8 mouse cellular contexts compared by ENCODE assay signal in the genomic region with DNA sequence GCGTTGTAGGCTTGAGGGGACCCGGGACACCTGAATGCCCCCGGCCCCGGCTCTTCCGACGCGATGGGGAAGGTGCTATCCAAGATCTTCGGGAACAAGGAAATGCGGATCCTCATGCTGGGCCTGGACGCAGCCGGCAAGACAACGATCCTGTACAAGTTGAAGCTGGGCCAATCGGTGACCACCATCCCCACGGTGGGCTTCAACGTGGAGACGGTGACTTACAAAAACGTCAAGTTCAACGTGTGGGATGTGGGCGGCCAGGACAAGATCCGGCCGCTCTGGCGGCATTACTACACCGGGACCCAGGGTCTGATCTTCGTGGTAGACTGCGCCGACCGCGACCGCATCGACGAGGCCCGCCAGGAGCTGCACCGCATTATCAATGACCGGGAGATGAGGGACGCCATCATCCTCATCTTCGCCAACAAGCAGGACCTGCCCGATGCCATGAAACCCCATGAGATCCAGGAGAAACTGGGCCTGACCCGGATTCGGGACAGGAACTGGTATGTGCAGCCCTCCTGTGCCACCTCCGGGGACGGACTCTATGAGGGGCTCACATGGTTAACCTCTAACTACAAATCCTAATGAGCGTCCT. TPM values are rescaled to one million over a fixed set of nuclear protein-coding genes. Genes with fewer than 3 reads are reported as not detected.
A peak's percentile ranks its signal among the peaks of the same experiment; 100 is the strongest.
DNase-seq lines count a peak whose midpoint lies in the region; ATAC-seq and TF ChIP-seq lines count a peak whose summit lies in the region.

No protein-coding gene starts in this region.

- peaks cover 10% of the 10 kb centered on the region; the same call in 1 of the 2 replicates for H3K4me1 ChIP-seq in kidney, adult 2 months (ENCODE audit: control insufficient read depth, insufficient read depth, low read length)
- peaks cover 22% of the 10 kb centered on the region for H3K4me1 ChIP-seq in forebrain, embryonic 12.5 days
- H3K4me1 ChIP-seq in limb, embryonic 14.5 days (ENCODE audit: control insufficient read depth, insufficient read depth, low read length): peaks cover 24% of the 10 kb centered on the region
- peaks cover 19% of the 10 kb centered on the region for H3K4me1 ChIP-seq in midbrain, embryonic 14.5 days (ENCODE audit: control insufficient read depth, insufficient read depth, low read length)

- H3K9ac ChIP-seq in forebrain, embryonic 12.5 days: peak overlapping the region; percentile 97
- H3K9ac ChIP-seq in limb, embryonic 14.5 days (ENCODE audit: low read depth, low read length, severe bottlenecking): peak overlapping the region; percentile 95
- peak overlapping the region; percentile 88 for H3K9ac ChIP-seq in midbrain, embryonic 14.5 days (replicated peaks; ENCODE audit: low read length)

- no peaks in the 10 kb centered on the region for H3K36me3 ChIP-seq in kidney, adult 2 months (ENCODE audit: control insufficient read depth, insufficient read depth, low read length)
- peaks cover 3% of the 10 kb centered on the region; the same call in 1 of the 2 replicates for H3K36me3 ChIP-seq in forebrain, embryonic 12.5 days (replicated peaks)
- H3K36me3 ChIP-seq in limb, embryonic 14.5 days (ENCODE audit: control insufficient read depth, insufficient read depth, low read length): peaks cover 23% of the 10 kb centered on the region
- 0 out of 2 replicates have a peak, but pooled peaks cover 6% of the 10 kb centered on the region for H3K36me3 ChIP-seq in midbrain, embryonic 14.5 days (ENCODE audit: control insufficient read depth, insufficient read depth, low read length)

- peak overlapping the region; percentile 93 for H3K4me2 ChIP-seq in forebrain, embryonic 12.5 days
- H3K4me2 ChIP-seq in limb, embryonic 14.5 days (replicated peaks; ENCODE audit: low read depth, low read length, severe bottlenecking): peak overlapping the region; percentile 92
- peak overlapping the region; percentile 97 for H3K4me2 ChIP-seq in midbrain, embryonic 14.5 days (ENCODE audit: low read length)

- DNase-seq in kidney, adult 2 months: peak; percentile 31
- no peak for DNase-seq in kidney, adult 8-10 months
- peak; percentile 36 for DNase-seq in Muller cell, postnatal 12 days (ENCODE audit: inconsistent ontology term)
- DNase-seq in heart, postnatal 14 days: peak; percentile 22 to 29
- DNase-seq in limb, embryonic 14.5 days (ENCODE audit: low spot score): no peak
- DNase-seq in midbrain, embryonic 14.5 days: peak; percentile 37
- DNase-seq in thymus, postnatal 4 days: peak; percentile 56

- H3K27me3 ChIP-seq in kidney, adult 2 months (replicated peaks; ENCODE audit: control insufficient read depth, insufficient read depth, low read length): no peaks in the 10 kb centered on the region
- H3K27me3 ChIP-seq in forebrain, embryonic 12.5 days: no peaks in the 10 kb centered on the region
- no peaks in the 10 kb centered on the region for H3K27me3 ChIP-seq in limb, embryonic 14.5 days (ENCODE audit: control insufficient read depth, insufficient read depth, low read length)
- no peaks in the 10 kb centered on the region for H3K27me3 ChIP-seq in midbrain, embryonic 14.5 days (ENCODE audit: control insufficient read depth, insufficient read depth, low read length)

- WGBS in kidney, adult 2 months: under 1% methylated on average over 42 of the region's 42 CpGs
- WGBS in forebrain, embryonic 12.5 days: under 1% methylated on average over 42 of the region's 42 CpGs
- WGBS in limb, embryonic 14.5 days: 5% methylated on average over 42 of the region's 42 CpGs
- under 1% methylated on average over 42 of the region's 42 CpGs for WGBS in midbrain, embryonic 14.5 days

- peak overlapping the region; percentile 99 for H3K27ac ChIP-seq in kidney, adult 2 months (ENCODE audit: insufficient read depth, low read depth, low read length)
- peak overlapping the region; percentile 90 for H3K27ac ChIP-seq in forebrain, embryonic 12.5 days
- H3K27ac ChIP-seq in limb, embryonic 14.5 days (replicated peaks; ENCODE audit: low read depth, low read length): peak overlapping the region; percentile 97
- H3K27ac ChIP-seq in midbrain, embryonic 14.5 days (replicated peaks; ENCODE audit: low read depth, low read length): peak overlapping the region; percentile 90

- H3K9me3 ChIP-seq in forebrain, embryonic 12.5 days: no peaks in the 10 kb centered on the region
- no peaks in the 10 kb centered on the region for H3K9me3 ChIP-seq in limb, embryonic 14.5 days (ENCODE audit: control insufficient read depth, low read length)
- no peaks in the 10 kb centered on the region for H3K9me3 ChIP-seq in midbrain, embryonic 14.5 days (ENCODE audit: control insufficient read depth, low read length)

- no peak for TF ChIP-seq CTCF in kidney, adult 2 months (conservative IDR thresholded peaks at IDR 0.05; ENCODE audit: insufficient read depth, insufficient read length, low read depth, low read length)

- no peak for TF ChIP-seq POLR2A in kidney, adult 2 months (IDR thresholded peaks at IDR 0.05; ENCODE audit: low read depth, low read length)
- no peak for TF ChIP-seq POLR2A in limb, embryonic 14.5 days (IDR thresholded peaks at IDR 0.05; ENCODE audit: borderline replicate concordance, extremely low read depth, insufficient read depth, insufficient read length)

- ATAC-seq in forebrain, embryonic 12.5 days (ENCODE audit: low FRiP score): peak; percentile 10
- ATAC-seq in limb, embryonic 14.5 days (ENCODE audit: low FRiP score, low read depth): no peak
- peak; percentile 12 for ATAC-seq in midbrain, embryonic 14.5 days (ENCODE audit: low FRiP score, low TSS enrichment)

- intact Hi-C loops in heart, postnatal 14 days (cut with DNase I): loop anchor here (2.0 to 5.0 kb wide), 5 partner anchors 89 to 324 kb away; a partner anchor contains a TSS

- H3K4me3 ChIP-seq in kidney, adult 2 months (ENCODE audit: insufficient read depth, low read depth, low read length): peak overlapping the region; percentile 99
- peak overlapping the region; percentile 84 for H3K4me3 ChIP-seq in forebrain, embryonic 12.5 days (replicated peaks)
- peak overlapping the region; percentile 100 for H3K4me3 ChIP-seq in limb, embryonic 14.5 days (replicated peaks; ENCODE audit: low read length)
- peak overlapping the region; percentile 99 for H3K4me3 ChIP-seq in midbrain, embryonic 14.5 days (replicated peaks; ENCODE audit: low read depth, low read length)

RNA-seq across cellular contexts. Expression of a gene that starts 0.6 kb away (rescaled TPM):
- polyA plus RNA-seq in kidney, adult 2 months (2012; rRNA removed): 0.94 and 1.4 TPM in 2 replicates
- polyA plus RNA-seq in forebrain, embryonic 12.5 days (2016; fragmentation: Nextera tagmentation; extraction: Ambion mirVana): 2.1 and 2.3 TPM in 2 replicates
- total RNA-seq in heart, postnatal 14 days (2021): 1 to 10 TPM in 1 of 2 experiments, not detected in 1; 1.1 TPM
- 0.53 and 0.58 TPM in 2 replicates for polyA plus RNA-seq in limb, embryonic 14.5 days (2012; rRNA removed)
- 1.4 and 1.8 TPM in 2 replicates for polyA plus RNA-seq in limb, embryonic 14.5 days (2014; fragmentation: Nextera tagmentation; extraction: Ambion mirVana)
- 0.51 and 0.53 TPM in 2 replicates for polyA plus RNA-seq in midbrain, embryonic 14.5 days (2014; fragmentation: Nextera tagmentation; extraction: Ambion mirVana)

RNA-seq across cellular contexts. Expression of a gene that starts 0.9 kb away (rescaled TPM):
- 90.7 and 95.6 TPM in 2 replicates for polyA plus RNA-seq in kidney, adult 2 months (2012; rRNA removed)
- polyA plus RNA-seq in forebrain, embryonic 12.5 days (2016; fragmentation: Nextera tagmentation; extraction: Ambion mirVana): 46.8 and 54.6 TPM in 2 replicates
- 10 to 100 TPM; 51.8 to 57.0 TPM for total RNA-seq in heart, postnatal 14 days (2021)
- 106 and 118 TPM in 2 replicates for polyA plus RNA-seq in limb, embryonic 14.5 days (2012; rRNA removed)
- polyA plus RNA-seq in limb, embryonic 14.5 days (2014; fragmentation: Nextera tagmentation; extraction: Ambion mirVana): 81.4 and 82.2 TPM in 2 replicates
- polyA plus RNA-seq in midbrain, embryonic 14.5 days (2014; fragmentation: Nextera tagmentation; extraction: Ambion mirVana): 34.5 and 34.7 TPM in 2 replicates

RNA-seq across cellular contexts. Expression of a gene that starts 15.9 kb away (rescaled TPM):
- 3.4 and 4.7 TPM in 2 replicates for polyA plus RNA-seq in kidney, adult 2 months (2012; rRNA removed)
- polyA plus RNA-seq in forebrain, embryonic 12.5 days (2016; fragmentation: Nextera tagmentation; extraction: Ambion mirVana): 93.3 and 98.4 TPM in 2 replicates
- total RNA-seq in heart, postnatal 14 days (2021): 10 to 100 TPM; 26.1 to 28.5 TPM
- polyA plus RNA-seq in limb, embryonic 14.5 days (2012; rRNA removed): 31.2 and 37.8 TPM in 2 replicates
- polyA plus RNA-seq in limb, embryonic 14.5 days (2014; fragmentation: Nextera tagmentation; extraction: Ambion mirVana): 78.6 and 83.0 TPM in 2 replicates
- polyA plus RNA-seq in midbrain, embryonic 14.5 days (2014; fragmentation: Nextera tagmentation; extraction: Ambion mirVana): 78.8 and 87.1 TPM in 2 replicates

Comparison
In these comparisons a context has a peak if more than half of its experiments do, and no peak if none do; other contexts are left out.
1. DNase-seq: peak in kidney, adult 2 months (single experiment), Muller cell, postnatal 12 days (single experiment), heart, postnatal 14 days (2 of 2), midbrain, embryonic 14.5 days (single experiment) and thymus, postnatal 4 days (single experiment); none in kidney, adult 8-10 months (0 of 2) and limb, embryonic 14.5 days (single experiment).
2. Peak in every context shown above with its lines, with median percentiles within 50 percentile points of each other: H3K27ac ChIP-seq, H3K4me3 ChIP-seq, H3K4me2 ChIP-seq and H3K9ac ChIP-seq.